Mouse (Mus musculus) cortical plate, adult 2 months (tissue): ENCODE results near the gene Fyb. TPM values are rescaled to one million over a fixed set of nuclear protein-coding genes. Genes with fewer than 3 reads are reported as not detected.

ENCODE experiments used
- H3K27ac ChIP-seq: fragments of 200-500 bp; 2 replicates; pipeline ENCODE4 v1.5.1; 2012; ENCODE audit warnings: low read length, control low read depth, inconsistent platforms; ENCODE audit not compliant: insufficient read depth
- H3K4me1 ChIP-seq: fragments of 200-500 bp; 2 replicates; pipeline ENCODE4 v1.6.1; 2011; ENCODE audit warnings: low read length; ENCODE audit not compliant: control insufficient read depth, insufficient read depth
- H3K4me3 ChIP-seq: fragments of 200-500 bp; 2 replicates; pipeline ENCODE4 v1.5.1; 2011; ENCODE audit warnings: mild to moderate bottlenecking, low read length, control low read depth; ENCODE audit not compliant: insufficient read depth
- CTCF ChIP-seq: fragments of 200-500 bp; IDR thresholded peaks from 2 replicates; pipeline ENCODE4 v1.5.1; 2011; ENCODE audit warnings: mild to moderate bottlenecking, control low read depth, low read length; ENCODE audit not compliant: insufficient read depth; ENCODE audit errors: extremely low read depth
- POLR2A ChIP-seq: fragments of 200-500 bp; IDR thresholded peaks from 2 replicates; pipeline ENCODE4 v1.6.1; 2011; ENCODE audit warnings: mild to moderate bottlenecking, low read length, control low read depth; ENCODE audit not compliant: insufficient read depth; ENCODE audit errors: extremely low read depth
- polyA plus RNA-seq: library from polyadenylated mRNA; depleted of rRNA; stranded (reverse); fragments of >200 nt; gene quantifications from 2 replicates; pipeline ENCODE4 v1.2.3, GENCODE M21; 2012

Fyb gene
- polyA plus RNA-seq, 1 experiment: 4.7 TPM

DNA sequence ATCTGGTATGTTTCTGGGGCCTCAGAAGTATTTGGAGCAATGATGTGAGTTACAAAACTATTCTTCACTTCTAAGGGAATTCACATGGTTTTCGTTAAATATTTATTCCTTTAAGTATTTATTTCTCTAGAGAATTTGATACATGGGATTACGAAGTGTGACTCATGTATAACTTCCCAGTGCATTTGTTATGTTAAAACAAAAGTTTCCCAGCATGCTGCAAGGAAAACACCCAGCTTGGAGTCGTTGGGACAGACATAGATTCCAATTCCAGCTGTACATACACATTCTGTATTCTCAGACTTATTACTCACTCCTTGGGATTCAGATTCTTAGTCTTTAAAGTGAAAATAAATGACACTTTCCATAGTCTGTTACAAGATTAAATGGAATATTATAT lies 112.8 kb downstream of the Fyb start:
- Histone ChIP-seq H3K27ac (no peak overlapping the region), H3K4me3 (no peak overlapping the region), H3K4me1 (no peaks in the 10 kb centered on the region)
- TF ChIP-seq CTCF (no peak), POLR2A (no peak)

DNA sequence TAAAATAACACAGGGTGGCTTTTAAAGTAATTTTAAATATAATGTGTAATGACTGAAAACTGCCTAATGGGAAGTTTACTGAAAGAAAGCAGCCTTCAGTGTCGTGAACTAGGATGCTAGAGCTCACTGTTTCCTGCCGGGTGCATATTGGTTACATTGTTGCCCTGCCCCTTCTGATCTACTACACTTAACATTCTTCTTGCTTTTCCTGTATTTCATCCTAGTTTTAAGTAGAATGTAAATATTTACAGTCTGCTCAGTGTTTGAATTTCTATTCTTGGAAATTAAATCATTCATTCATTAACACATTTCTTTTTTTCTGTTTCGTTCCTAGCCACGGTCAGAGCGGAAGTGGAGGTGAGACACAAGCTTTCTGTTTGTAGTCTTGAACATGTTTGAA lies 119.6 kb downstream of the Fyb start:
- Histone ChIP-seq H3K4me3 (no peak overlapping the region), H3K4me1 (no peaks in the 10 kb centered on the region), H3K27ac (no peak overlapping the region)
- TF ChIP-seq CTCF (no peak), POLR2A (no peak)

DNA sequence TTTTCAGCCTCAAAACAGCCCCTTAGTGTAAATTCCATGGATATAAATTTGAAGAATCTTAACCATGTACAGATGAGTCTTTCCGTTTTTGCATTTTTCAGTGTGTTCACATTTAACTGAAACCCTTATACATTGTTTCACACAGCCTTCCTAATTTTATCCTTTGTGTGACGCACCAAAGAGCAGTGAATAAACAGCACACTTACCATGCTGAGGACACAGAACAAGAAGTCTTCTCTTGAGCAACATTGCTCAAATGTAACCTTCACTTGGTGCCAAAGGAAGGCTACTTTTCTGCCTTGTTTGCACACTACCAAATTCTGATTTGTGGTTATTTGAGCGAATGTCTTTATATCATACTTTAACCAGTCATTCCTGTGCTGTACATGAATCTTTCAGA lies 122.8 kb downstream of the Fyb start:
- Histone ChIP-seq H3K27ac (no peak overlapping the region), H3K4me1 (no peaks in the 10 kb centered on the region), H3K4me3 (no peak overlapping the region)
- TF ChIP-seq POLR2A: no peak
- no peak for TF ChIP-seq CTCF

DNA sequence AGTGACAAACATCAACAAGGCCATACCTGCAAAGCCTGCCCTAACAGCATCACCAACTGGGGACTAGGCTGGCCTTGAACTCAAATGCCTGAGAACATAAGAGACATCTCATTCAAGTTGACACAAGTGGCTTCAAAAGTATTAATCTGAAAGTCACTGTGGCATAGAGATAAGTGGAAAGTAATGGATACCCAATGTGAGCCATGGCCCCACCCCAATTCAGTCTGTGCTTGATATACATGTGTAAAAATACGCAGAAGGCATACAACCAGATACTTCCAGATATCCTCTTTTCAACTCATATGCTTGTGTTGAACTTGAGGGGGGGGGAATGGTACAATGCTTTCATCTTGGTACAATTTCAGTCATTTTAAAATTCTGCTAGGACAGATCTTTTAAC lies 124.4 kb downstream of the Fyb start:
- Histone ChIP-seq H3K27ac (no peak overlapping the region), H3K4me1 (no peaks in the 10 kb centered on the region), H3K4me3 (no peak overlapping the region)
- TF ChIP-seq CTCF (no peak), POLR2A (no peak)

DNA sequence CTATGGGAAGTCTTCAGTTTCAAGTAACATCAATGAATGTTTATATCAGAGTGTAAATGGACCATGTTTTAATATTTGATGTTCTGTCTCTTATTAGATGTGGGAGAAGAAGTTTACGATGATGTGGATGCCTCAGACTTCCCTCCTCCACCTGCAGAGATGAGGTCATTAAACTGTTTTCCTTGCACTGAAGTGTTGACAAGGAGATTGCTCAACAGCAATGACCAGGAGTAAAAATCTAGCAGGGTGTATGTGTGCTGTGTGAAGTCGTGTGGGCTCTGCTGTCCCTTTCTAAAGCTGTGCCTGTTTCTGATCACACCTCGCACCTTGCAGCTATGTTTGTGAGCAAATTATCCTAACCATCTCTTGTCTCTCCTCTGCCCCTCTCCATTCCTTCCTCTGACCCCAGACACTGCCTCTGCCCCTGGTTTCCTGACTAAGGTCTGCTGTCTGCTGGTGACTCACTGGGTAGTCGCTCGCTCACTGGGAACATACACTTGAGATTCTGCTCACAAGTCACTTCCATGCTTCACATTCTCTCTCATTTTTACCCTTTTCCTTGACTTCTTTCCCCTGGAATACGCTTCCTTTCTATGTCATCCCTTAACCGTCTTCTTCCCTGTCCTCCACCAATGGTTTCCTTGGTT lies 126.2 kb downstream of the Fyb start:
- no peak overlapping the region for H3K4me3 ChIP-seq
- no peaks in the 10 kb centered on the region for H3K4me1 ChIP-seq
- H3K27ac ChIP-seq: no peak overlapping the region
- no peak for TF ChIP-seq POLR2A
- TF ChIP-seq CTCF: no peak

DNA sequence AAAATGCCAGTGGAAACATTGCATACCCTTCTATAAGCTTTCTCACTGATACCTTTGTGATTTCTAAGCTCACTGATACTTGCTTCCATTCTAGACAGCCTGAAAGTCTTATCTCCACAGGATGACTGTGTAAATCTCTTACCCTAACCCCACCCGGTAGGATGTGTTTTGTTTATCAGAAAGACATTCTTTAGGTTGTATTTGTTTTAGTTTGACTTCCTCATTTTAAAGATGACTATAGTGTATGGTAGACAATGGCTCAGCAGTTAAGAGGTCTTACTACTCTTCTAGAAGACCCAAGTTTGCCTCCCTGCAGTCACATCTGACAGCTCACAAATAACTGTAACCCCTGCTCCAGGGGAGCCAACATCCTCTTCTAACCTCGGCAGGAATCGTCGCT lies 130.4 kb downstream of the Fyb start:
- TF ChIP-seq CTCF (no peak), POLR2A (no peak)
- Histone ChIP-seq H3K4me3 (no peak overlapping the region), H3K27ac (no peak overlapping the region), H3K4me1 (no peaks in the 10 kb centered on the region)

DNA sequence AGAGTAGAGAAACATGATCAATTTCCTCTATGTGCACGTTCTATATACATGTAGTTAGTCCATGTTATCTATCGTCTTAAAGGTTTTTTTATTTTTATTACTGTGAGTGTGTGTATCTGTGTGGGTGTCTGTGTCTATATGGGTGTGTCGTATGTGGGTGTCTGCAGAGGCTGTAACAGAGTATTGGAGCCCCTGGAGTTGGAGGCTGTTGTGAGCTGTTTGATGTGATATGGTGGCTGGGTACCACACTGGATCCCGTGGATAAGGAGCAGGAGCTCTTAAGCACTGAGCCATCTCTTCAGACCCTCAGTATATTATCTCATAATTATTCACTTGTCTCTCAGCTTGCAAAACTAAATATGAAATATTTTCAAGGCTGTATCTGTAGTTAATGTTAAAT lies 135.4 kb downstream of the Fyb start:
- Histone ChIP-seq H3K4me3 (no peak overlapping the region), H3K27ac (no peak overlapping the region), H3K4me1 (no peaks in the 10 kb centered on the region)
- no peak for TF ChIP-seq CTCF
- no peak for TF ChIP-seq POLR2A

DNA sequence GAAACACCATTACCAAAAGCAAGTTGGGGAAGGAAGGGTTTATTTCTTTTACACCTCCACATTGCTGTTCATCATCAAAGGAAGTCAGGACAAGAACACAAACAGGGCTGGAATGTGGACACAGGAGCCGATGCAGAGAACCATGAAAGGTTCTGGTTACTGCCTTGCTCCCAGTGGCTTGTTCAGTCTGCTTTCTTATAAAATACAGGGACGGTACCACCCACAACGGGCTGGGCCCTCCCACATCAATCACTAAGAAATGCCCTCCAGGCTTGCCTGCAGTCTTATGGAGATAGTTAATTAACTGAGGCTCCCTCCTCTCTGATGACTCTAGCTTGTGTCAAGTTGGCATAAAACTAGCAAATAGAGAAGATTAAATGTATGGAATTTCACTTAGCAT lies 139.3 kb downstream of the Fyb start:
- Histone ChIP-seq H3K4me1 (no peaks in the 10 kb centered on the region), H3K27ac (no peak overlapping the region), H3K4me3 (no peak overlapping the region)
- no peak for TF ChIP-seq CTCF
- no peak for TF ChIP-seq POLR2A

DNA sequence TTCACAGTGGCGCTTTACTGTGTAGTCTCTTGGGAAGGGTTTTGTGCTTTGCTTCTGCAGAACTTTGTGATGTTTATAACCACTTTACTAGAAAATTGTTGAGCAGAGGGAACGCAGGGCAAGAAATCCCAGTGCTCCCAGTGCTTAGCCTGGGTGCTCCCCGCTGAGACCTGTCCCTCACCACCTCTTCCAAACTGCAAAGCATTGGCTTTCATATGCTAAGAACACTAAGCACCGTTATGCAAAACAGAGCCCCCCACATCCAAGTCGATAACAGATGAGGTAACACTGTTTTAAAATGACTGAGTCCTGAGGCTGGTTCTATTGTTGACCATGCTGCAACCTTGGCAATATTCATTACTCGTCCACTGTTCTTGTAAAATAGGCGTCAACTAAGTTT lies 141.3 kb downstream of the Fyb start:
- Histone ChIP-seq H3K27ac (no peak overlapping the region), H3K4me3 (no peak overlapping the region), H3K4me1 (no peaks in the 10 kb centered on the region)
- TF ChIP-seq POLR2A: no peak
- no peak for TF ChIP-seq CTCF

DNA sequence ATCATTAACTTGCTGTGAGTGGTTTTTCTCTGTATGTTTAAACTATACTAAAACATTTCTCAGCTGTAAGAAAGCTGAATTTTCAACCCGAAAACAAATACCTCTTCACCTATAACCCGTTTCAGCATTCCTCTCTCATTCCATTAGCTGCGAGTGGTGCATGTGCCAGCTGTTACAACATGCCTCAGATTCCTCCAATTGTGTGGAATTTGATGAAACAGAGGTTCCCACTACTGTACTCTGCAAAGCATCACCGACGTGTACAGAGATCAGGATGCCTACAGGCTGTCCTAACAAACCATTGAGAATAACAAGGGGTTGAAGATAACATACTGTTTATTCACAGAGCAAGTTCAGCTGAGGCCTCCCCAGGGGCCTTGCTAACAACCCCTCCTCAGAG lies 143.4 kb downstream of the Fyb start:
- no peak for TF ChIP-seq CTCF
- TF ChIP-seq POLR2A: no peak
- H3K4me3 ChIP-seq: no peak overlapping the region
- H3K4me1 ChIP-seq: no peaks in the 10 kb centered on the region
- no peak overlapping the region for H3K27ac ChIP-seq

DNA sequence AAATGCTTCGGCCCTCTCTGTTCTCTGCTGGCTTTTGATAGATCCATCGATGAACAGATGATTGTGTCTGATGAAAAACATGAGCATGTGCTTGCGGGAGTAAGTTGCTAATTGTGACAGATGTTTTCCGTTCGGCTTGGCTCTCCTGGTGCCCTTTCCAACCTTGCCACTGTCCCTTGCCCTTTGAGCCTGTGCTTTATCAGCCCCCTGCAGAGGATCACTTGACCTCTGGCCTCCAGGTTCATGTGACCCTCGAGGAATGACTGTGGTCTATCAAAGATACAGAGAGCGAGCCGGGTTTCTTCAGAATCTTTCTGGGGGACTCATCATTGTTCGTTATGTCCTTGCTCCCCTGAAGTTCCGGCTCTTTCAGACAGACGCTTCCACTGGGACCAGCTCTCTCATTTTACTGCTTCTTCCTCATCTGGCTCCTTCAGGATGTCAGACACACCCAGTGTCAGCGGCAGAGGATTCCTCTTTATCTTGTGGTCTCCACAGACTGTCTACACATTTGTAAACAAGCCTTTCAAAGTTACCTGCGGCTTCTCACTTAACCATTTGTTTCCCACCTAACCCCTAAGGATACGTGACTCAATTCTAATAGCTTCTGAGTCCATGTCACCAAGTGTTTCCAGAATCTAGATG lies 146.3 kb downstream of the Fyb start:
- Histone ChIP-seq H3K4me3 (no peak overlapping the region), H3K27ac (no peak overlapping the region), H3K4me1 (no peaks in the 10 kb centered on the region)
- TF ChIP-seq POLR2A (no peak), CTCF (no peak)
